ENCODE assay signal across 11 mouse cellular contexts in the genomic region with DNA sequence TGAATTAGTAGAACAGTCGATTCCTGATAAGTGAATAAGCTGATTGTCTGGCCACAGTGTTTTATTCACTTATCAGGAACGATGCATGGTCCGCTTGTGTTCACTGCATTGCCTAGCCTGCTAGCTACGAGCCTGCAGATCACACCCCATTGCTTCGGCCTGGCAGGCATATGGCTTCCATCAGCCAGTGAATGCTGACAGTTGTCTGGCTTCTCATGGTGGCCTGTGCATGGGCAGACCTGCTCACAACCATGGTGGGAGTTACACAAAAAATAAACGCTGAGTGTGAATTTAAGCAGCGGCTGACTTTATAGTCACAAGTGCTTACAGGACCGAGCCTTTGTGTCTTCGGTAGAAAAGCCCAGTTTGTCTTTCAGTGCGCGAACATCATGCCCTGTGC.
DNase-seq lines count a peak whose midpoint lies in the region; ATAC-seq and TF ChIP-seq lines count a peak whose summit lies in the region.
"Had no signal": no experiment of that assay in that cellular context is flagged by ENCODE, and none has a peak within 500 bp of the region (broad histone marks: within the 10 kb centered on the region; RNA-seq: fewer than 3 reads in every experiment).

No protein-coding gene starts in this region.

- WGBS in forebrain, embryonic 10.5 days: 89% methylated on average over 11 of the region's 11 CpGs
- 87% methylated on average over 11 of the region's 11 CpGs for WGBS in forebrain, embryonic 11.5 days
- WGBS in intestine, embryonic 16.5 days: 57% methylated on average over 11 of the region's 11 CpGs

- H3K9me3 ChIP-seq in forebrain, embryonic 10.5 days: no peaks in the 10 kb centered on the region
- H3K9me3 ChIP-seq in forebrain, embryonic 11.5 days (ENCODE audit: control insufficient read depth, low read length): no peaks in the 10 kb centered on the region
- H3K9me3 ChIP-seq in intestine, embryonic 16.5 days (ENCODE audit: control insufficient read depth, low read length): no peaks in the 10 kb centered on the region
- H3K9me3 ChIP-seq: midbrain, embryonic 13.5 days had no signal

- no peak for TF ChIP-seq POLR2A in brain, embryonic 14.5 days (IDR thresholded peaks at IDR 0.05; ENCODE audit: borderline replicate concordance, extremely low read depth, insufficient read depth, insufficient read length, poor library complexity, severe bottlenecking)

- no peak for TF ChIP-seq CTCF in brain, embryonic 14.5 days (IDR thresholded peaks at IDR 0.05; ENCODE audit: borderline replicate concordance, extremely low read depth, insufficient read depth, insufficient read length)

- H3K36me3 ChIP-seq in forebrain, embryonic 10.5 days (replicated peaks): 0 out of 2 replicates have a peak, but pooled peaks cover 6% of the 10 kb centered on the region
- H3K36me3 ChIP-seq in forebrain, embryonic 11.5 days (ENCODE audit: control insufficient read depth, insufficient read depth, low read length): no peaks in the 10 kb centered on the region
- no peaks in the 10 kb centered on the region for H3K36me3 ChIP-seq in intestine, embryonic 16.5 days (ENCODE audit: control insufficient read depth, insufficient read depth, low read length)

- no peak for ATAC-seq in forebrain, embryonic 11.5 days (replicated peaks; ENCODE audit: low FRiP score)
- ATAC-seq in intestine, embryonic 16.5 days: no peak

- H3K4me2 ChIP-seq in forebrain, embryonic 11.5 days (ENCODE audit: low read depth, low read length, severe bottlenecking): no peak overlapping the region
- H3K4me2 ChIP-seq in intestine, embryonic 16.5 days (ENCODE audit: low read depth, low read length): no peak overlapping the region
- H3K4me2 ChIP-seq: midbrain, embryonic 13.5 days had no signal

- no peaks in the 10 kb centered on the region for H3K4me1 ChIP-seq in forebrain, embryonic 10.5 days
- no peaks in the 10 kb centered on the region for H3K4me1 ChIP-seq in forebrain, embryonic 11.5 days (replicated peaks; ENCODE audit: control insufficient read depth, insufficient read depth, low read length)
- no peaks in the 10 kb centered on the region for H3K4me1 ChIP-seq in intestine, embryonic 16.5 days (ENCODE audit: control insufficient read depth, insufficient read depth, low read length)
- H3K4me1 ChIP-seq: midbrain, embryonic 13.5 days had no signal

- no peak overlapping the region for H3K4me3 ChIP-seq in forebrain, embryonic 10.5 days
- no peak overlapping the region for H3K4me3 ChIP-seq in forebrain, embryonic 11.5 days (ENCODE audit: low read depth, low read length)
- H3K4me3 ChIP-seq in intestine, embryonic 16.5 days (ENCODE audit: low read length): no peak overlapping the region
- H3K4me3 ChIP-seq: midbrain, embryonic 13.5 days had no signal

- no peak overlapping the region for H3K27ac ChIP-seq in forebrain, embryonic 10.5 days
- H3K27ac ChIP-seq in forebrain, embryonic 11.5 days (ENCODE audit: low read depth, low read length): no peak overlapping the region
- no peak overlapping the region for H3K27ac ChIP-seq in intestine, embryonic 16.5 days (ENCODE audit: low read length)
- H3K27ac ChIP-seq: midbrain, embryonic 13.5 days had no signal

- no peak overlapping the region for H3K9ac ChIP-seq in forebrain, embryonic 11.5 days (ENCODE audit: low read length)
- H3K9ac ChIP-seq in intestine, embryonic 16.5 days (ENCODE audit: low read depth, low read length): no peak overlapping the region
- H3K9ac ChIP-seq: midbrain, embryonic 13.5 days had no signal

- peak; percentile 13 for DNase-seq in forebrain, embryonic 10.5 days (ENCODE audit: extremely low spot score, low spot score)
- DNase-seq in forebrain, embryonic 11.5 days (ENCODE audit: low spot score): no peak
- peak; percentile 72 for DNase-seq in brain, embryonic 14.5 days (ENCODE audit: low read depth)
- DNase-seq in heart, adult 11 months: peak; percentile 95
- peak; percentile 60 for DNase-seq in heart, postnatal 4 days
- DNase-seq in thymus, adult 18-20 months: no peak
- DNase-seq in B cell, adult 2 months: no peak
- DNase-seq: layer of hippocampus, adult 9-11 months; liver had no signal

- H3K27me3 ChIP-seq in forebrain, embryonic 10.5 days (ENCODE audit: poor library complexity, severe bottlenecking): no peaks in the 10 kb centered on the region
- H3K27me3 ChIP-seq in forebrain, embryonic 11.5 days (ENCODE audit: control insufficient read depth, insufficient read depth, low read length): no peaks in the 10 kb centered on the region
- H3K27me3 ChIP-seq in intestine, embryonic 16.5 days (replicated peaks; ENCODE audit: control insufficient read depth, insufficient read depth, low read length): no peaks in the 10 kb centered on the region
- H3K27me3 ChIP-seq: midbrain, embryonic 13.5 days had no signal

Comparison
In these comparisons a context has a peak if more than half of its experiments do, and no peak if none do; other contexts are left out.
1. DNase-seq: peak in forebrain, embryonic 10.5 days (single experiment), brain, embryonic 14.5 days (single experiment), heart, adult 11 months (single experiment) and heart, postnatal 4 days (single experiment); none in forebrain, embryonic 11.5 days (single experiment), thymus, adult 18-20 months (0 of 2) and B cell, adult 2 months (0 of 2).